Mouse (Mus musculus) naive thymus-derived CD4-positive, alpha-beta T cell, adult 2 months (primary cell): ENCODE measurements around the gene Ryr2.

Experiments used
- DNase-seq: peaks from one replicate; pipeline ENCODE4 v3.0.0-alpha.2; 2011; ENCODE audit warnings: low read depth

The Ryr2 gene

GRCm38 (mm10) chr13:12094569-12094968 is 12.2 kb downstream of the Ryr2 start:
- DNase-seq, result no peak

GRCm38 (mm10) chr13:12093146-12093545 is 13.6 kb downstream of the Ryr2 start:
- no peak for DNase-seq

GRCm38 (mm10) chr13:12092379-12093107 is 14.2 kb downstream of the Ryr2 start:
- no peak for DNase-seq

- no peak for DNase-seq
These were observed 22.7 kb downstream of the Ryr2 start for GRCm38 (mm10) chr13:12084112-12084475.

- no peak for DNase-seq
These were observed 23.2 kb downstream of the Ryr2 start for GRCm38 (mm10) chr13:12083443-12084111.

GRCm38 (mm10) chr13:12080590-12080989 is 26.2 kb downstream of the Ryr2 start:
- DNase-seq, result no peak

- no peak for DNase-seq
These were observed 27.2 kb downstream of the Ryr2 start for GRCm38 (mm10) chr13:12079536-12079935.

GRCm38 (mm10) chr13:12074897-12075296 is 31.8 kb downstream of the Ryr2 start:
- DNase-seq, result no peak

- no peak for DNase-seq
These were observed 34.2 kb downstream of the Ryr2 start for GRCm38 (mm10) chr13:12072571-12072970.

- DNase-seq, result no peak
These were observed 34.6 kb downstream of the Ryr2 start for GRCm38 (mm10) chr13:12072112-12072511.

- DNase-seq, result no peak
These were observed 36.3 kb downstream of the Ryr2 start for GRCm38 (mm10) chr13:12070157-12071129.

- no peak for DNase-seq
These were observed 42.2 kb downstream of the Ryr2 start for GRCm38 (mm10) chr13:12064576-12064975.

GRCm38 (mm10) chr13:12063561-12063960 is 43.2 kb downstream of the Ryr2 start:
- no peak for DNase-seq

GRCm38 (mm10) chr13:12057357-12057771 is 49.4 kb downstream of the Ryr2 start:
- no peak for DNase-seq

GRCm38 (mm10) chr13:12055913-12056312 is 50.8 kb downstream of the Ryr2 start:
- DNase-seq, result no peak

- DNase-seq, result no peak
These were observed 52.8 kb downstream of the Ryr2 start for GRCm38 (mm10) chr13:12053910-12054309.

GRCm38 (mm10) chr13:12050809-12051208 is 55.9 kb downstream of the Ryr2 start:
- no peak for DNase-seq

GRCm38 (mm10) chr13:12047059-12047458 is 59.7 kb downstream of the Ryr2 start:
- no peak for DNase-seq

- DNase-seq, result no peak
These were observed 62.0 kb downstream of the Ryr2 start for GRCm38 (mm10) chr13:12044751-12045150.

GRCm38 (mm10) chr13:12042891-12043491 is 63.8 kb downstream of the Ryr2 start:
- no peak for DNase-seq

GRCm38 (mm10) chr13:12039967-12040366 is 66.8 kb downstream of the Ryr2 start:
- DNase-seq, result no peak

- DNase-seq, result no peak
These were observed 68.1 kb downstream of the Ryr2 start for GRCm38 (mm10) chr13:12038676-12039075.
